Mouse (Mus musculus): ENCODE measurements at regions not wholly inside any gene's neighbourhood (a gene's known extent, or its start where the extent isn't known, plus 50 kb on each side); places are given as distances from the start of the nearest gene placed in this dataset.

GRCm38 (mm10) chr5:106789136-106789535 lies 92.0 kb upstream of the Zfp644 start:
- DNase-seq: no peak

GRCm38 (mm10) chr5:106785065-106785464 lies 88.0 kb upstream of the Zfp644 start:
- no peak for DNase-seq

- DNase-seq: no peak
These were observed 87.0 kb upstream of the Zfp644 start for GRCm38 (mm10) chr5:106783864-106784609.

DNA sequence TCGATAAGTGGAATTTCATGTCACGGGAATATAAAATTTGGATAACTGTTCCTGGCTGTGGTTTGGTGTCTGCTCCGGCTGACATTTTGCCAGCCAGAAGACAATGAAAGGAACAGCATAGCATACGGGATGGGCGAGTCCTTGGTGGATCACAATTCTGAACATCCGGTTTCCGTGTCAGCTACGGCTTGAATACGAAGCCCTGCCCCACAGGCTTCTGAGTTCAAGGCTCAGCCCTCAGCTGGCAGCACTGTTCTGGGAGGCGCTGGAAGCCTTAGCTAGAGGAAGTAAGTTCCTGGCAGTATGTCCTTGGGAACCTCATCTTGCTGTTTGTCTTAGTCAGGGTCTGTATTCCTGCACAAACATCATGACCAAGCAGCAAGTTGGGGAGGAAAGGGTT lies 83.7 kb upstream of the Zfp644 start:
- DNase-seq: peak in 1 of 2 experiments; percentile 44

- DNase-seq: no peak
These were observed 81.2 kb upstream of the Zfp644 start for GRCm38 (mm10) chr5:106778176-106778781.

DNA sequence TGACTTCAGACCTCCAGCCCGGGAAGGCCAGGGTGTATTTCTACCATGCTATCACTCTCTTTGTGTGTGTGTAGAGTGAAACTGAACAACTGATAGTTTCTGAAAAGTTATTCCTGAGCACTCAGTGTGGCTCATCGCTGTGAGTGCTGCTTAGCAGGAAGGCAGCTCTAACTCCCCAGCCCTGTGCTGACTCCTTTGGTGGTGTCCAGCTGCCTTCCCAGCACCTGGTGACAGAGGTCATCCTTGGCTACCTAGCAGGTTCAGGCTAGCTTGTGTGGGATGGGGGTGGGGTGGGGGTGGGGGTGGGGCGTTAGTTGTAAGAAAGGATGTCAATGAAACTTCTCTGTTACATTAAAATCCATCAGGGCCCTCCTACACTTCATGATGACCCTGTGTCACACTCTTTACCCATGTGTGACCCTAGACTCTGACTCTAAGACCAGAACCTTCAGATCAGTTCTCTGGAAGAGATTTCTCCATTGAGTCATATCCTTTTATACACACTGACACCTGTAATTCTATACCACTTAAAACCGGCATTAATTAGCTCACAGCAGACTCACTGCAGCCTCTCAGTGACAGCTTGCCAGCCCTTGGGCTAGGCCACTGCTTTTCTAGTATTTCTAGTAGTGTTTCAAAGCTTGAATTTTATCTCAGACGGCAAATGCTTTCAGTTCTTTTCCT lies 78.1 kb upstream of the Zfp644 start:
- no peak for DNase-seq

GRCm38 (mm10) chr5:106773201-106773934 lies 76.3 kb upstream of the Zfp644 start:
- DNase-seq: no peak

GRCm38 (mm10) chr5:106771029-106771428 lies 73.9 kb upstream of the Zfp644 start:
- no peak for DNase-seq

- no peak for DNase-seq
These were observed 68.2 kb upstream of the Zfp644 start for GRCm38 (mm10) chr5:106765335-106765734.

DNA sequence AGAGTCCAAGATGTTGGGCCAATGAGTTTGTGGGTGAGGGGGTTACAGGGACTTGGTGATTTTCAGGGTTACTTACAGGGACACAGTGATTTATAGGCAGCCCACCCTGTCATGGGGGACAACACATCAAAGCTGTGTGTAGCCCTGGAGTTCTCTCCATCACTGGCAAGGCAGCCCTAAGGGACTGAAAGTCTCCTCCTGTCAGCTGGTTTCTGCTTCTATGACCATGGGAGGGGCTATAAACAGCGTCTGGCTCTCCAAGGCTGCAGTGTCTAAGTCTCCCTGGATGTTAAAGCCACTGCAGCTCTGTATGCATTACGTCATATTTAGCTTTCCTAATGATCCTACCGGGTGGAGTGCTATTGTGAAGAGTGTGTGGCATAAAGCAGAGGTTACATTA lies 66.2 kb upstream of the Zfp644 start:
- no peak for DNase-seq

GRCm38 (mm10) chr5:106758036-106758435 lies 60.9 kb upstream of the Zfp644 start:
- DNase-seq: no peak

- DNase-seq: no peak
These were observed 60.3 kb upstream of the Zfp644 start for GRCm38 (mm10) chr5:106757436-106757835.

DNA sequence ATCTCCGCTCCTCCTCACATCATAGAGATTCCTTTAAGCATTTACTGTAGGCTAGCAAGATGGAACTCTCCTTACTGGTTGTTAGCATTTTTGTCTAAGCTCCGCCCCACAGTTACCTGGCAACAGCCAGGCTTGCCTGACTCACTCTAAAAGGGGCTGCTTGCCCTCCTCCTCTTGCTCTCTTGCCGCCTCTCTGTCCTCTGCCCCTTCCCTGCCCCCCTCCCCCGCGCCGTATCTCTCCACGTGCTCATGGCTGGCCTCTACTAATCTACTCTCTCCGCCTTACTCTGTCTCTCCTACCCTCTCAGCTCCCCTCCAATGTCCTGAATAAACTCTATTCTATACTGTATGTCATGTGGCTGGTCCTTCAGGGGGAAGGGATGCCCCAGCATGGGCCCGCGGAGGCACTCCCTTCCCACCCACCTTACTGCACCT lies 59.9 kb upstream of the Zfp644 start:
- no peak for DNase-seq

- DNase-seq: no peak
These were observed 56.2 kb upstream of the Zfp644 start for GRCm38 (mm10) chr5:106753289-106753688.

DNA sequence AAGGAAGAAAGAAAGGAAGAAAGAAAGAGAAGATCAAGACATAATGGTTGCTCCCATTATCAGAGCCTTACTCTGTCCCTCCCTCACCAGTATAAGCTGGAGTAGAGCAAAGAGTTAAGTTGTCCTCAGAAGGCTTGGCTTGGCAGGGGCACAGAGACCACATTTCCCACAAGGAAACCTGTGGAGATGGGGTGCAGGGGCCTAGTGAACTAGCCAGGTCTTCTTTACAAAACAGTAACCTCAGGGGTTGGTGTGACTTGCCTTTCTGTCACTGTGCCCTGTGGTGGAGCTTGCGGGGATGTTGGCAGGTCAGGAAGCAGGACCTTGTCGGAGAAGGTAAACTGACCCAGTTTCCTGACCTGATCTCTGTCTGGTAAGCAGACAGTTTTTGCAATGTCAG lies 53.1 kb upstream of the Zfp644 start:
- no peak for DNase-seq

DNA sequence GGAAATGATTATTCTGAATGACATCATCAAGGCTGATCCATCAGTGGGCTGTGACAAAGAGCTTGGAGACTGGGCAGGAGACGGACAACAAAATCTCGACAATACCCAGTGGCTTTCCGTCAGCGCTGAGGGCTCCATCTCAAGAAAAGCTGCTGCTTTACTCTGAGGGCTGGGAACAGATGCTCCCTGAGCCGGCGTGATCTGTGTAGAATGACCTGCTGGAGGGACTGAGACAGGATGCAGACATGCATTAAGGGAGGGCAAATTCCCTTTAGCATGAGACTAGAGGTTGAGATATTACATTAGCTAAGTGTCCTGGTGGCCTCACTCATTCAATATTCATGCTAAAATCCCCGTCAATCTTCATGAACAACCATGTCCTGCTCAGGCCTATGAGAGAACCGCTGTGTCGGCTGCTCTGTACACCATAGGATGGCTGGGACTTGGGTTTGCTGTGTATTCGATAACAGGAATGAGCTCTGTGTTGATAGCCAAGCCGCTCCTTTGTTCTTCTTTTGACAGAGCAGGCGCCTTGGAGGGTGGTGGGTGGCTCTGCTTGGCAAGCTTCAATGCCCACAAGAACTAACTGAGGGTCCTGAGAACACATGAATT lies 51.5 kb upstream of the Zfp644 start:
- DNase-seq: no peak
